Mouse (Mus musculus): ENCODE data around the gene Wnt10a. TPM values are rescaled to one million over a fixed set of nuclear protein-coding genes. Genes with fewer than 3 reads are reported as not detected.
A peak's percentile ranks its signal among the peaks of the same experiment; 100 is the strongest.

Wnt10a gene
- total and polyA plus RNA-seq, 3 experiments, result 126 to 187 (median 155) TPM

DNA sequence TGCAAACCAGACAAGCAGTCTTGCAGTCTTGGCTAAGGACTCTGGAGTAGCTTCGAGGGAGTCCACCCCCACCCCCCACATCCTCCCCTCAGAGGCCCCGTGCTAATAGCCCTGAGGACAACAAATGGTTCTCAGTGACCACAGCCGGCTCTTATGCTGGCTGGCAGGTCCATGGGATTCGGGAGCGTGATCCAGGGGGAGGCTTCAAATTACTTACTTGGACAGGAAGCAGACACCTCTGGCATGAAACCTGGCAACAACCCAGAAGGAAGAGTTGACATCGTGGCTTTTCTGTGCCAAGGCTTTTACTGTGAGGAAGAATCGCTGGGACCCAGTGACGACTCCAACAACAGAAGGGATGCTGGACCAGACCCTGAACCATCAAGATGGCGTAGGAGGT, 55.0 kb downstream of the Wnt10a start:
- H3K9me3 ChIP-seq (replicated peaks; ENCODE audit: low read length), result no peaks in the 10 kb centered on the region
- H3K4me2 ChIP-seq (ENCODE audit: insufficient read depth, low read depth, poor library complexity, severe bottlenecking), result 0 out of 2 replicates have a peak overlapping the region, but pooled peaks have one; percentile 1
- H3K27me3 ChIP-seq (replicated peaks), result peaks cover 27% of the 10 kb centered on the region
- DNase-seq (ENCODE audit: extremely low read depth), result no peak
- H3K4me1 ChIP-seq (ENCODE audit: control insufficient read depth in 1 of 2, insufficient read depth in 2 of 2), result peaks cover 3 to 11% of the 10 kb centered on the region in 2 experiments; a peak in 3 of 4 replicates
- H3K27ac ChIP-seq (ENCODE audit: insufficient read depth, low read depth), result no peak overlapping the region
- no peaks in the 10 kb centered on the region for H3K79me2 ChIP-seq (replicated peaks; ENCODE audit: control insufficient read depth, extremely low read depth, insufficient read depth, poor library complexity, severe bottlenecking)
- no peak overlapping the region for H3K9ac ChIP-seq (ENCODE audit: insufficient read depth, low read depth)
- H3K36me3 ChIP-seq (replicated peaks in 1 of 2; ENCODE audit: control insufficient read depth in 1 of 2, insufficient read depth in 1 of 2, low read length in 1 of 2), result no peaks in the 10 kb centered on the region
- dilution Hi-C loops (cut with MboI; ENCODE audit: extremely low pct_ligation_motif_present, extremely low pct_unique_long_range_greater_than_20kb, low sequenced_read_pairs), result no loop called here
- in situ Hi-C loops (cut with MboI; ENCODE audit: low pct_ligation_motif_present, low pct_unique_long_range_greater_than_20kb, low sequenced_read_pairs), result no loop called here
- no peak overlapping the region for H3K4me3 ChIP-seq (replicated peaks in 1 of 3; ENCODE audit: low read depth in 2 of 3, low read length in 2 of 3, poor library complexity in 1 of 3)
- TF ChIP-seq JUN (IDR thresholded peaks at IDR 0.05; ENCODE audit: insufficient read depth, low read depth, low read length) (no peak), POLR2A (IDR thresholded peaks at IDR 0.05; ENCODE audit: low read depth, low read length) (no peak), GABPA (IDR thresholded peaks at IDR 0.05; ENCODE audit: insufficient replicate concordance, low read depth, low read length) (no peak), ZKSCAN1 (IDR thresholded peaks at IDR 0.05; ENCODE audit: borderline replicate concordance, low read depth, low read length) (no peak), ZMIZ1 (IDR thresholded peaks at IDR 0.05; ENCODE audit: low read depth, low read length) (no peak), MAX (IDR thresholded peaks at IDR 0.05; ENCODE audit: low read length) (no peak), HCFC1 (IDR thresholded peaks at IDR 0.05; ENCODE audit: low read depth, low read length) (no peak), UBTF (IDR thresholded peaks at IDR 0.05; ENCODE audit: low read depth, low read length) (no peak), MEF2A (IDR thresholded peaks at IDR 0.05; ENCODE audit: borderline replicate concordance, low read depth, low read length) (no peak)

DNA sequence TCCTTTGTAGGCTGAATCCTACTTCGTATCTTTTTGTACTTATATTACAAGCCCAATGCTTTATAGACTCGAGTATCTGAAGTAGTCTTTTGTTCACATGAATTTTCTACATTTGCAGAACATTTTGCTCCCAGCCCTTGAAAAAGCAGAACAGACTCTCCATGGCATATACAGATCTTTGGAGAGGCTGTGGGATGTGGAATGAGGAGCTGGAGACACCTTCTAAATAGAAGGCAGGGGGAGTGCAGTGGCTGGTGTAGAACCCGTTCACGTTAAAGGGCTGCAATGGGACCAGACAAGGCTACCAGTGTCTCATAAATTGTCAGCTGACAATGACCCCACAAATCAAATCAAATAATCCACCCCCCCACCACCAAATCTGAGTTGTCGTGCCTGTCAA, 57.6 kb downstream of the Wnt10a start:
- dilution Hi-C loops (cut with MboI; ENCODE audit: extremely low pct_ligation_motif_present, extremely low pct_unique_long_range_greater_than_20kb, low sequenced_read_pairs), result no loop called here
- H3K9ac ChIP-seq (ENCODE audit: insufficient read depth, low read depth), result no peak overlapping the region
- no peak overlapping the region for H3K4me2 ChIP-seq (ENCODE audit: insufficient read depth, low read depth, poor library complexity, severe bottlenecking)
- DNase-seq (ENCODE audit: extremely low read depth), result no peak
- TF ChIP-seq MYC (IDR thresholded peaks at IDR 0.05; ENCODE audit: low read depth, low read length) (no peak), SMC3 (IDR thresholded peaks at IDR 0.05; ENCODE audit: low read depth, low read length) (no peak), POLR2A (IDR thresholded peaks at IDR 0.05; ENCODE audit: low read depth, low read length) (no peak), JUND (conservative IDR thresholded peaks at IDR 0.05; ENCODE audit: low read depth, low read length) (no peak), ZMIZ1 (IDR thresholded peaks at IDR 0.05; ENCODE audit: low read depth, low read length) (no peak), CTCF (conservative IDR thresholded peaks at IDR 0.05 in 1 of 2, IDR thresholded peaks at IDR 0.05 in 1 of 2; ENCODE audit: low read depth in 2 of 2, low read length in 2 of 2) (no peak)
- H3K79me2 ChIP-seq (replicated peaks; ENCODE audit: control insufficient read depth, extremely low read depth, insufficient read depth, poor library complexity, severe bottlenecking), result no peaks in the 10 kb centered on the region
- H3K9me3 ChIP-seq (replicated peaks; ENCODE audit: low read length), result no peaks in the 10 kb centered on the region
- H3K27ac ChIP-seq (ENCODE audit: insufficient read depth, low read depth), result no peak overlapping the region
- H3K36me3 ChIP-seq (replicated peaks in 1 of 2; ENCODE audit: control insufficient read depth in 1 of 2, insufficient read depth in 1 of 2, low read length in 1 of 2), result no peaks in the 10 kb centered on the region
- peaks cover 17% of the 10 kb centered on the region for H3K27me3 ChIP-seq (replicated peaks)
- no peak overlapping the region for H3K4me3 ChIP-seq (replicated peaks in 1 of 3; ENCODE audit: low read depth in 2 of 3, low read length in 2 of 3, poor library complexity in 1 of 3)
- H3K4me1 ChIP-seq (ENCODE audit: control insufficient read depth in 1 of 2, insufficient read depth in 2 of 2), result peaks cover 3 to 31% of the 10 kb centered on the region in 2 experiments; a peak in 3 of 4 replicates
- in situ Hi-C loops (cut with MboI; ENCODE audit: low pct_ligation_motif_present, low pct_unique_long_range_greater_than_20kb, low sequenced_read_pairs), result no loop called here

DNA sequence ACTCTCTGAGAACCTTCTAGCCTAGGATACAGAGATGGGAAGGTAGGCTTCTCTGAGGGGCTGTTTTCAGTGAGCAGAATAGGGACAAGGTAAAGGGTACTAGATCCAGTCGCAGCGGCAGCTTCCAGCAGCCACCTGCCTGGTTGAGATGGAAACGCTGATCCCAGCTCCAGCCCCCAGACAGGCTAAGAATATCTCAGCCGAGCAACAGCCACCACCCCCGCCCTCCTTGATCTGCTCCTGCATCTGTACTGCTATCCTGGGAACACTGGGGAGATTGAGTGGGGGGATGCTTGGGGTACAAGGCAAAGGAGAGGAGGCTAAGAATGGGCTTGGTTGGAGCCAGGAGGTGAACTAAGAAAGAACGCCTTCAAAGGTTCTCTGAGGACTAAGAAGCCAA, 58.9 kb downstream of the Wnt10a start:
- Histone ChIP-seq H3K27me3 (replicated peaks) (peaks cover 13% of the 10 kb centered on the region), H3K36me3 (replicated peaks in 1 of 2; ENCODE audit: control insufficient read depth in 1 of 2, insufficient read depth in 1 of 2, low read length in 1 of 2) (no peaks in the 10 kb centered on the region), H3K27ac (ENCODE audit: insufficient read depth, low read depth) (no peak overlapping the region), H3K9me3 (replicated peaks; ENCODE audit: low read length) (no peaks in the 10 kb centered on the region), H3K4me2 (ENCODE audit: insufficient read depth, low read depth, poor library complexity, severe bottlenecking) (no peak overlapping the region), H3K9ac (ENCODE audit: insufficient read depth, low read depth) (no peak overlapping the region), H3K4me1 (ENCODE audit: control insufficient read depth in 1 of 2, insufficient read depth in 2 of 2) (peaks cover 3 to 37% of the 10 kb centered on the region in 2 experiments; a peak in 3 of 4 replicates), H3K4me3 (replicated peaks in 1 of 3; ENCODE audit: low read depth in 2 of 3, low read length in 2 of 3, poor library complexity in 1 of 3) (no peak overlapping the region), H3K79me2 (replicated peaks; ENCODE audit: control insufficient read depth, extremely low read depth, insufficient read depth, poor library complexity, severe bottlenecking) (no peaks in the 10 kb centered on the region)
- DNase-seq (ENCODE audit: extremely low read depth), result no peak
- in situ Hi-C loops (cut with MboI; ENCODE audit: low pct_ligation_motif_present, low pct_unique_long_range_greater_than_20kb, low sequenced_read_pairs) (no loop called here), dilution Hi-C loops (cut with MboI; ENCODE audit: extremely low pct_ligation_motif_present, extremely low pct_unique_long_range_greater_than_20kb, low sequenced_read_pairs) (no loop called here)
- TF ChIP-seq ELF1 (IDR thresholded peaks at IDR 0.05; ENCODE audit: low read depth, low read length) (no peak), E2F4 (IDR thresholded peaks at IDR 0.05; ENCODE audit: insufficient replicate concordance, low read depth, low read length) (no peak), ZKSCAN1 (IDR thresholded peaks at IDR 0.05; ENCODE audit: borderline replicate concordance, low read depth, low read length) (no peak), CHD2 (IDR thresholded peaks at IDR 0.05; ENCODE audit: low read length) (no peak), MAX (IDR thresholded peaks at IDR 0.05; ENCODE audit: low read length) (no peak), POLR2AphosphoS2 (IDR thresholded peaks at IDR 0.05; ENCODE audit: low read depth, low read length) (no peak), IRF4 (IDR thresholded peaks at IDR 0.05; ENCODE audit: low read depth, low read length) (no peak), ZMIZ1 (IDR thresholded peaks at IDR 0.05; ENCODE audit: low read depth, low read length) (no peak)

Data from CH12.LX (cell line).